Mouse (Mus musculus) cerebellum, adult 2 months (tissue): ENCODE data around the gene Tnks2.
"Not testable (repeated sequence)": the region's sequence is repeated elsewhere in the genome, so short reads cannot be mapped to it uniquely, and the experiment has no call there.

Source experiments
- CTCF ChIP-seq: fragments of 200-500 bp; IDR thresholded peaks from 2 replicates; pipeline ENCODE4 v1.5.1; 2011; ENCODE audit warnings: low read depth, mild to moderate bottlenecking, control low read depth, low read length, moderate library complexity, borderline replicate concordance; ENCODE audit not compliant: insufficient read depth
- POLR2A ChIP-seq: fragments of 200-500 bp; IDR thresholded peaks from 2 replicates; pipeline ENCODE4 v1.6.1; 2011; ENCODE audit warnings: low read length, control low read depth, borderline replicate concordance; ENCODE audit not compliant: insufficient read depth

DNA sequence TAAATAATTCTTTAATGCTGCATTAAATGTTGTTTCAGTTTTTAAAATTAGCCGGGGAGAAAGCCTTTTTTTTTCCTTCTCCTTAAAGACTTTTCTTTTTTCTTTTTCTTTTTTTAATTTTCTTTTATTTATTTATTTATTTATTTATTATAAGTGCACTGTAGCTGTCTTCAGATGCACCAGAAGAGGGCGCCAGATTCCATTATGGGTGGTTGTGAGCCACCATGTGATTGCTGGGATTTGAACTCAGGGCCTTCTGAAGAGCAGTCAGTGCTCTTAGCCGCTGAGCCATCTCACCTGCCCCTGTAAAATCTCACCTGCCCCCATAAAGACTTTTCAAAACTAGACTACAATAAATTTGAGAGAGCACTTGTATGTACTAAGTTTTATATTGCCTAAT is 34.6 kb downstream of the Tnks2 start:
- TF ChIP-seq POLR2A, CTCF: not testable (repeated sequence)
